Mouse (Mus musculus): ENCODE measurements around the gene Adh4. TPM values are rescaled to one million over a fixed set of nuclear protein-coding genes. Genes with fewer than 3 reads are reported as not detected.

Adh4 gene
- polyA plus RNA-seq, 1 experiment = 1.7 TPM

DNA sequence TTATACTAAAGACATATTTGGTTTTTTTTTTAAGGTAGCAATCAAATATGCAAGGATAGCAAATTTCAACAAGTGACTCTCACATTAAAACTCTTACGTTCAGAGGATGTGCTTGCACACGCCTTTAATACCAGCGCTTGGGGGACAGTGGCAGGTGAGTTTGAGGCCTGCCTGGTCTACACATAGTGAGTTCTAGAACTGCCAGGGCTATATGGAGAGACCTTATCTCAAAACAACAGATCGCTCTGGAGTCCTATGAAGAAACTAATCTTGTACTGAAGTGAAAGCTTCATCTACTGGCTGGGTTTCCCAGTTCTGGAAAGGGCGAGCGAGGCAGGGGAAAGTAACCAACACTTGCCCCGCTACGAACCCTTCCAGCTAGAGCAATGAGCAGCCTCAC, 64.2 kb downstream of the Adh4 start:
- H3K27me3 ChIP-seq (ENCODE audit: control insufficient read depth, insufficient read depth, low read length) = no peaks in the 10 kb centered on the region
- no peaks in the 10 kb centered on the region; the same call in 1 of the 2 replicates for H3K4me1 ChIP-seq (ENCODE audit: control insufficient read depth, insufficient read depth, insufficient read length, low read length)
- TF ChIP-seq CTCF (IDR thresholded peaks at IDR 0.05; ENCODE audit: extremely low read depth, insufficient read length, insufficient replicate concordance, low read depth, low read length) (no peak), POLR2A (IDR thresholded peaks at IDR 0.05; ENCODE audit: low read depth, low read length) (no peak)
- no peak overlapping the region for H3K4me3 ChIP-seq (ENCODE audit: low read depth, low read length)
- H3K36me3 ChIP-seq (ENCODE audit: control insufficient read depth, insufficient read depth, low read length) = peaks cover 30% of the 10 kb centered on the region
- WGBS = 96% methylated on average over 8 of the region's 8 CpGs
- H3K27ac ChIP-seq (ENCODE audit: insufficient read depth, low read depth, low read length) = no peak overlapping the region

Other genes starting within 250 kb of the Adh4 start
- gene 4930579F01Rik, start 221.6 kb upstream of the Adh4 start, polyA plus RNA-seq (2012; rRNA removed) = not detected in 2 replicates
- 0.08 and 1.0 TPM in 2 replicates for gene Adh7, start 197.7 kb upstream of the Adh4 start, polyA plus RNA-seq (2012; rRNA removed)
- gene Adh1, start 154.5 kb upstream of the Adh4 start, polyA plus RNA-seq (2012; rRNA removed) = 137 and 221 TPM in 2 replicates
- 76.3 and 89.5 TPM in 2 replicates for gene Adh6a, start 102.2 kb upstream of the Adh4 start, polyA plus RNA-seq (2012; rRNA removed)
- not detected in 2 replicates for gene Adh6b, start 73.7 kb upstream of the Adh4 start, polyA plus RNA-seq (2012; rRNA removed)
- gene Adh5, start 27.6 kb downstream of the Adh4 start, polyA plus RNA-seq (2012; rRNA removed) = 5.3 and 8.4 TPM in 2 replicates
- gene Metap1, start 74.0 kb downstream of the Adh4 start, polyA plus RNA-seq (2012; rRNA removed) = 4.5 and 6.6 TPM in 2 replicates
- 2.6 and 5.4 TPM in 2 replicates for gene Eif4e, start 110.7 kb downstream of the Adh4 start, polyA plus RNA-seq (2012; rRNA removed)